Mouse (Mus musculus): ENCODE data around the gene Mxi1.

GRCm38 (mm10) chr19:53310771-53311523, 629 bp downstream of the Mxi1 start:
- TF ChIP-seq CTCF (IDR thresholded peaks at IDR 0.05; ENCODE audit: insufficient read depth, low read length) (no peak), POLR2A (IDR thresholded peaks at IDR 0.05; ENCODE audit: borderline replicate concordance, extremely low read depth, low read depth, low read length) (peak; percentile 18; the same call in 1 of the 2 replicates)

Measured in lung, adult 2 months (tissue).